ENCODE assay signal across 22 mouse cellular contexts in the genomic region with DNA sequence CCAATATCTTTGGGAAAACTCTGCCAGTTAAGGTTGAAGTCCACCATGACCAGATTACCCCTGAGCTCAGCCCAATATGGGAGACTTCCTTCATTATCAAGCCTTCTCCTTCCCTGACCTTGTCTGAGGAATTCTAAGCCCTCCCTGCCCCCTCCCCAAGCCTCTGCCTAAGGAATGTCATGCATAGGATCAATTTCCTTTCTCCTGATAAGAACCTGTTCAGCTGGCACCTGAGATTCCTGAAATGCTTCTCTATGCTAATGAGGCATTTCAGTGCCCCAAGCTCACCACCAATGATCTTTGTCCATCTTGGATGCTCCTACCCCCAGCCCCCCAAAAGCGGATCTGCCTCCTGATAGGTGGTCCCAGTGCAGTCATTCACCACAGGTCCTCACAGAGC.
DNase-seq lines count a peak whose midpoint lies in the region; TF ChIP-seq lines count a peak whose summit lies in the region.
"Had no signal": no experiment of that assay in that cellular context is flagged by ENCODE, and none has a peak within 500 bp of the region (broad histone marks: within the 10 kb centered on the region; RNA-seq: fewer than 3 reads in every experiment).

No protein-coding gene starts in this region.

- no peak overlapping the region for H3K27ac ChIP-seq in ES-Bruce4 (ENCODE audit: insufficient read depth, low read length)
- no peak overlapping the region for H3K27ac ChIP-seq in ES-E14 (ENCODE audit: insufficient read depth, low read depth, low read length, poor library complexity, severe bottlenecking)
- H3K27ac ChIP-seq: embryonic facial prominence, embryonic 13.5 days; embryonic facial prominence, embryonic 15.5 days; forebrain, embryonic 10.5 days; forebrain, embryonic 12.5 days had no signal

- no peak for TF ChIP-seq CTCF in ES-Bruce4 (IDR thresholded peaks at IDR 0.05; ENCODE audit: low read depth, low read length)

- TF ChIP-seq EP300 in ES-Bruce4 (IDR thresholded peaks at IDR 0.05; ENCODE audit: insufficient read depth, low read depth, low read length), result 0 out of 2 replicates have a peak, but pooled peaks have one; percentile 6

- DNase-seq in kidney, postnatal 25 days, result peak; percentile 2 to 32
- DNase-seq in kidney, adult 9 months, result no peak
- peak; percentile 11 for DNase-seq in ES-E14 (ENCODE audit: low read depth, low spot score)
- peak; percentile 73 for DNase-seq in ZHBTc4 (ENCODE audit: low read depth, low spot score)
- no peak for DNase-seq in gastrocnemius, postnatal 25 days
- DNase-seq in embryo, embryonic 10.5 days (ENCODE audit: low spot score), result no peak
- DNase-seq: adrenal gland, adult 2 months; adrenal gland, postnatal 10 days; adrenal gland, postnatal 36 days; B cell, adult 2 months; cerebellum, adult 11-12 months; cerebellum, adult 2 months; cerebellum, adult 9-10 months; cerebellum, postnatal 10 days; cerebellum, postnatal 25 days; embryo, embryonic 11 days had no signal

- no peak overlapping the region for H3K9ac ChIP-seq in ES-Bruce4 (ENCODE audit: low read depth, poor library complexity, severe bottlenecking)
- H3K9ac ChIP-seq in ES-E14 (ENCODE audit: insufficient read depth, low read depth, low read length, poor library complexity, severe bottlenecking), result no peak overlapping the region
- H3K9ac ChIP-seq: embryonic facial prominence, embryonic 13.5 days; embryonic facial prominence, embryonic 15.5 days; forebrain, embryonic 12.5 days had no signal

- no peak for TF ChIP-seq POLR2A in ES-Bruce4 (IDR thresholded peaks at IDR 0.05; ENCODE audit: insufficient read depth, low read length)

- H3K4me1 ChIP-seq in ES-Bruce4 (ENCODE audit: control insufficient read depth, insufficient read depth, low read length), result no peaks in the 10 kb centered on the region
- peaks cover 0 to 4% of the 10 kb centered on the region in 2 experiments; a peak in 1 of 4 replicates for H3K4me1 ChIP-seq in ES-E14 (ENCODE audit: control insufficient read depth in 2 of 2, insufficient read depth in 2 of 2, low read length in 2 of 2, poor library complexity in 1 of 2)

- in situ Hi-C loops in ES-E14 (cut with MboI; ENCODE audit: low sequenced_read_pairs in 2 of 2, unreplicated experiment in 2 of 2), result no loop called here

- no peak overlapping the region for H3K4me3 ChIP-seq in ES-Bruce4 (ENCODE audit: low read depth, low read length)
- no peak overlapping the region for H3K4me3 ChIP-seq in ES-E14 (ENCODE audit: insufficient read depth in 1 of 2, low read depth in 1 of 2, low read length in 2 of 2, poor library complexity in 1 of 2, severe bottlenecking in 1 of 2)
- H3K4me3 ChIP-seq: embryonic facial prominence, embryonic 13.5 days; embryonic facial prominence, embryonic 15.5 days; erythroblast, embryonic 14.5 days; forebrain, embryonic 10.5 days; forebrain, embryonic 12.5 days had no signal

- H3K36me3 ChIP-seq in ES-Bruce4 (ENCODE audit: control insufficient read depth, insufficient read depth, low read length, poor library complexity, severe bottlenecking) (no peaks in the 10 kb centered on the region), ES-E14 (ENCODE audit: control insufficient read depth, insufficient read depth, low read length, poor library complexity, severe bottlenecking) (no peaks in the 10 kb centered on the region)
- H3K36me3 ChIP-seq: embryonic facial prominence, embryonic 13.5 days; embryonic facial prominence, embryonic 15.5 days; forebrain, embryonic 10.5 days; forebrain, embryonic 12.5 days had no signal

- H3K9me3 ChIP-seq in ES-Bruce4 (replicated peaks; ENCODE audit: control insufficient read depth, insufficient read depth, low read length, poor library complexity, severe bottlenecking) (no peaks in the 10 kb centered on the region), ES-E14 (ENCODE audit: control insufficient read depth, insufficient read depth, low read depth, low read length) (no peaks in the 10 kb centered on the region)
- H3K9me3 ChIP-seq: embryonic facial prominence, embryonic 13.5 days; embryonic facial prominence, embryonic 15.5 days; forebrain, embryonic 10.5 days; forebrain, embryonic 12.5 days had no signal

- H3K27me3 ChIP-seq in ES-Bruce4 (ENCODE audit: control insufficient read depth, insufficient read depth, low read length, poor library complexity, severe bottlenecking), result no peaks in the 10 kb centered on the region
- H3K27me3 ChIP-seq: embryonic facial prominence, embryonic 13.5 days; embryonic facial prominence, embryonic 15.5 days; forebrain, embryonic 12.5 days had no signal

TF ChIP-seq in ES-E14, 5 proteins besides CTCF, POLR2A, EP300 and RAD21:
- TF ChIP-seq MAFK (IDR thresholded peaks at IDR 0.05; ENCODE audit: insufficient read depth, low read depth, low read length) (no peak), CHD2 (IDR thresholded peaks at IDR 0.05; ENCODE audit: low read depth, low read length) (0 out of 2 replicates have a peak, but pooled peaks have one; percentile 62)

Comparison
In these comparisons a context has a peak if more than half of its experiments do, and no peak if none do; other contexts are left out.
1. DNase-seq: peak in kidney, postnatal 25 days (2 of 2), ES-E14 (single experiment) and ZHBTc4 (single experiment); none in kidney, adult 9 months (single experiment), gastrocnemius, postnatal 25 days (single experiment) and embryo, embryonic 10.5 days (single experiment).